Mouse (Mus musculus) limb, embryonic 15.5 days (tissue): ENCODE data around the gene Nrxn1. TPM values are rescaled to one million over a fixed set of nuclear protein-coding genes. Genes with fewer than 3 reads are reported as not detected.
"Not testable (repeated sequence)": the region's sequence is repeated elsewhere in the genome, so short reads cannot be mapped to it uniquely, and the experiment has no call there.

ENCODE experiments used
- ATAC-seq: fragments of 200-750 bp; cut with Nextera tagmentation; 2 replicates; pipeline ENCODE4 v1.8.0; 2017; ENCODE audit warnings: low read depth, moderate TSS enrichment; ENCODE audit not compliant: insufficient number of reproducible peaks, low FRiP score, low TSS enrichment
- H3K27ac ChIP-seq: fragments of 300-500 bp; sonication (generic); 2 replicates; pipeline ENCODE4 v1.5.1; 2015; ENCODE audit warnings: moderate library complexity, mild to moderate bottlenecking, inconsistent platforms
- H3K27me3 ChIP-seq: fragments of 300-500 bp; sonication (generic); 2 replicates; pipeline ENCODE4 v1.6.1; 2015; ENCODE audit warnings: inconsistent platforms
- H3K36me3 ChIP-seq: fragments of 300-500 bp; sonication (generic); 2 replicates; pipeline ENCODE4 v1.6.1; 2015; ENCODE audit warnings: inconsistent platforms
- H3K4me1 ChIP-seq: fragments of 300-500 bp; sonication (generic); 2 replicates; pipeline ENCODE4 v1.6.1; 2015; ENCODE audit warnings: inconsistent platforms
- H3K4me2 ChIP-seq: fragments of 300-500 bp; sonication (generic); 2 replicates; pipeline ENCODE4 v1.6.1; 2015; ENCODE audit warnings: mild to moderate bottlenecking, inconsistent platforms
- H3K4me3 ChIP-seq: fragments of 300-500 bp; sonication (generic); 2 replicates; pipeline ENCODE4 v1.5.1; 2015; ENCODE audit warnings: mild to moderate bottlenecking, inconsistent platforms
- H3K9ac ChIP-seq: fragments of 300-500 bp; sonication (generic); 2 replicates; pipeline ENCODE4 v1.6.1; 2015; ENCODE audit warnings: inconsistent platforms
- H3K9me3 ChIP-seq: fragments of 300-500 bp; sonication (generic); 2 replicates; pipeline ENCODE4 v1.6.1; 2016; ENCODE audit warnings: inconsistent platforms
- WGBS: fragments of 180-500 bp; shearing (Covaris S2); methylation state at CpG from one replicate; pipeline ENCODE4 v1.1.7; 2015; 5-methylcytosine and 5-hydroxymethylcytosine counted together
- polyA plus RNA-seq: library from polyadenylated mRNA; unstranded; fragments of >200 nt; fragmentation: Nextera tagmentation; extraction: Ambion mirVana; gene quantifications from 2 replicates; pipeline ENCODE4 v1.2.1, GENCODE M21; 2015

The Nrxn1 gene
- polyA plus RNA-seq, 1 experiment from 2014 or later, result 12.4 TPM

- no peaks in the 10 kb centered on the region for H3K27me3 ChIP-seq
- H3K4me1 ChIP-seq, result no peaks in the 10 kb centered on the region
- ATAC-seq, result no peak
- H3K9me3 ChIP-seq, result no peaks in the 10 kb centered on the region
- WGBS, result 35% methylated on average over 1 of the region's 1 CpGs
- H3K27ac ChIP-seq, result no peak overlapping the region
- H3K4me2 ChIP-seq, result no peak overlapping the region
- H3K4me3 ChIP-seq, result no peak overlapping the region
- H3K36me3 ChIP-seq, result no peaks in the 10 kb centered on the region
- no peak overlapping the region for H3K9ac ChIP-seq
Observed at GRCm38 (mm10) chr17:90252196-90252595, 840.7 kb downstream of the Nrxn1 start.

DNA sequence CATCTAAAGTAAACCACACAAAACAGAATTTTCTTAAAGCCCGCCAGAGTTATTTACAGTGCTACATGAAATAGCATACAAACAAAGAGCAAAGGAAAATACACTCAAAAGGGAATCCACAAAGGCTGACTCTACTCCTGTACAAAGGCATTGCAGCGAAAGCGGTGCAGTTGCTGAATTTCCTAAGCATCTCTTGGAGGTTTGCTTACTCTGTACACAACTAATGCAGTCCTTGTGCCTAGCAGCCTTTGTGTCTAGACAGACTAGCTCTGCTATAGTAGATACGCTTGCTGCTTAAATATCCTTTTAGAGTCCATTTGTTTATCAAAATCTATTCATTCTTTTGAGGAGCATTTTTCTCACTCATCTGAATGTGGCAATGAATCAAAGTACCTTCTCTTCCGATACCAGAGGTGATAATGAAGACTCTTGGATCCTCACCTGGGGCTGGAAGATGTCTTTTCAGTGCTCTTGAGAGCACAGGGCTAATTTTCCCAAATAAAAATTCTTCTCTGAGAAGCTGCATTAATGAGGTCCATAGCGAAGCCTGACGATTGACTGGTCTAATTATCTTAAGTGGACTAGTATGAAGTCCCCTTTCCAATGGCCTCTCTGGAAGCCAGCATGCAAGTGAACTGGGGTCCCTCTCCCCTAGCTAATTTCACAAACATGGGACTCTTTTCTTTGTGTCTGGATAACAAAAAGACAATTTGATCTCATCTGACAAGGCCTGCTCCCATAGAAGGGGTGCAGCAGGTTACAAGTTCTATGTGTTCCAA lies 845.6 kb downstream of the Nrxn1 start:
- WGBS, result 83% methylated on average over 7 of the region's 7 CpGs
- ATAC-seq, result no peak

GRCm38 (mm10) chr17:90244339-90244738 lies 848.5 kb downstream of the Nrxn1 start:
- H3K4me2 ChIP-seq, result no peak overlapping the region

More for the DNA sequence above, 845.6 kb downstream of the Nrxn1 start:
- H3K4me1 ChIP-seq, result no peaks in the 10 kb centered on the region
- no peak overlapping the region for H3K4me2 ChIP-seq
- H3K9me3 ChIP-seq, result no peaks in the 10 kb centered on the region
- no peak overlapping the region for H3K27ac ChIP-seq
- H3K27me3 ChIP-seq, result no peaks in the 10 kb centered on the region
- no peak overlapping the region for H3K4me3 ChIP-seq
- H3K36me3 ChIP-seq, result no peaks in the 10 kb centered on the region
- no peak overlapping the region for H3K9ac ChIP-seq

DNA sequence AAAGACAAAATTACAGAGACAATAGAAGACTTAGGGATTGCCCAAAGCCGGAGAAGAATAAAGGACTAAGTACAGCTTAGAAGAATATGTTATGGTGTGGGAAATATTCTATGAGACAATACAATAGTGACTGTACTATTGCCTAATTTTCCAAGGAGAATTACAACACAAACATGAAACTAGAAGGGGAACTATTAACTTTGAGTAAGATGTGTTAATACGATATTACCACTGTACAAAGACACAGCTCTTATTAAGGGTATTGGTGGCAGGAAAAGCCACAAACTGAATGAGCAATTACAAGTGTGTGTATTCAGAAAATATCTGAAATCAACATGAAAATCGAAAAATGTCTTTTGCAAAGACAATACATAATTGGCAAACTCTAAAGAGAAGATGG lies 853.9 kb downstream of the Nrxn1 start:
- H3K27me3 ChIP-seq, result no peaks in the 10 kb centered on the region
- no peak overlapping the region for H3K4me3 ChIP-seq
- no peaks in the 10 kb centered on the region for H3K9me3 ChIP-seq
- no peaks in the 10 kb centered on the region for H3K4me1 ChIP-seq
- 78% methylated on average over 3 of the region's 3 CpGs for WGBS
- no peak overlapping the region for H3K27ac ChIP-seq
- H3K36me3 ChIP-seq, result no peaks in the 10 kb centered on the region
- no peak for ATAC-seq
- no peak overlapping the region for H3K9ac ChIP-seq
- no peak overlapping the region for H3K4me2 ChIP-seq

More at GRCm38 (mm10) chr17:90244339-90244738, 848.5 kb downstream of the Nrxn1 start:
- Histone ChIP-seq H3K9ac (no peak overlapping the region), H3K27me3 (no peaks in the 10 kb centered on the region), H3K9me3 (no peaks in the 10 kb centered on the region), H3K4me1 (no peaks in the 10 kb centered on the region), H3K4me3 (no peak overlapping the region), H3K36me3 (no peaks in the 10 kb centered on the region), H3K27ac (no peak overlapping the region)
- WGBS, result 63% methylated on average over 2 of the region's 2 CpGs
- no peak for ATAC-seq

DNA sequence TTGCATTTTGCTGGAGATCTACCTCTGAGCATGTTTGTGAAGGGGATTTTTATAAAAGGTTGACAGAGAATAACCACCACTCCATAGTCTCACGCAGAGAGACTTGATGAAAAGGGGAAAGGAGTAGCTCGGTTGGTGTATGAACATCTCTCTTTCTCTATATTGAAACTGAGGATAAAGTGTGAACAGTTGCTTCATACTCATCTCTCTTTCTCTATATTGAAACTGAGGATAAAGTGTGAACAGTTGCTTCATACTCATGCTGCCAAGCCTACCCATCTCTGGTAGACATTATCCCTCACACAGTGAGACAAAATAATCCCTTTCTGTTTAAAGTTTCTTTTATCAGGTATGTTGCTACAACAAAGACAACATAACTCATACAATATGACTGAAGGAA lies 854.4 kb downstream of the Nrxn1 start:
- H3K36me3 ChIP-seq, result no peaks in the 10 kb centered on the region
- no peak overlapping the region for H3K4me3 ChIP-seq
- no peaks in the 10 kb centered on the region for H3K9me3 ChIP-seq
- H3K27me3 ChIP-seq, result no peaks in the 10 kb centered on the region
- no peak for ATAC-seq
- no peak overlapping the region for H3K9ac ChIP-seq
- 91% methylated on average over 2 of the region's 2 CpGs for WGBS
- no peak overlapping the region for H3K27ac ChIP-seq
- no peak overlapping the region for H3K4me2 ChIP-seq
- H3K4me1 ChIP-seq, result no peaks in the 10 kb centered on the region

GRCm38 (mm10) chr17:90235674-90236073 lies 857.2 kb downstream of the Nrxn1 start:
- not testable (repeated sequence) for H3K4me2 ChIP-seq, H3K9me3 ChIP-seq, ATAC-seq, H3K4me3 ChIP-seq, H3K27ac ChIP-seq, H3K36me3 ChIP-seq, H3K27me3 ChIP-seq, H3K9ac ChIP-seq, H3K4me1 ChIP-seq
- WGBS, result 88% methylated on average over 1 of the region's 1 CpGs

- Histone ChIP-seq H3K9ac (no peak overlapping the region), H3K27me3 (no peaks in the 10 kb centered on the region), H3K4me3 (no peak overlapping the region), H3K4me2 (no peak overlapping the region), H3K9me3 (no peaks in the 10 kb centered on the region), H3K36me3 (no peaks in the 10 kb centered on the region), H3K4me1 (no peaks in the 10 kb centered on the region), H3K27ac (no peak overlapping the region)
- WGBS, result 78% methylated on average over 2 of the region's 2 CpGs
- ATAC-seq, result no peak
Observed at GRCm38 (mm10) chr17:90234806-90235205, 858.1 kb downstream of the Nrxn1 start.

DNA sequence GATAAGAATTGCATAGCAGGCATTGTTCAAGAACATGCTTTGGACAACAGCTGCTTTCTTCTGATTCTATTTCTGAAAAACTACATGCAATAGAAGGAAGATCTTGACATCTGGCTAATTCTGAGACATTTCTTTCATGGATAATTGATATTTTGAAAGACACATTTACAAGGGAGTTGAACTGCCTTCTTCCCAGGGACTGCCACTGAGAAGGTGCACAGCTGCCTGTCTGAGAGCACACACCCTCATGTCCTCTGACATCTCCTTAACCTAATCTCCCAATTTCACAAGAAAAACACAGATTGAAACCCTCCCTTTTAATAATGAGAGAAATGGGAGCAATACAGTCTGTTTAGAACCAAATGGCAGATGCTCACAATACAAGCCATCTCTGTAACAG lies 884.3 kb downstream of the Nrxn1 start:
- Histone ChIP-seq H3K4me2 (no peak overlapping the region), H3K27me3 (no peaks in the 10 kb centered on the region), H3K9me3 (no peaks in the 10 kb centered on the region), H3K4me3 (no peak overlapping the region), H3K4me1 (no peaks in the 10 kb centered on the region), H3K9ac (no peak overlapping the region), H3K36me3 (no peaks in the 10 kb centered on the region), H3K27ac (no peak overlapping the region)
- no peak for ATAC-seq

DNA sequence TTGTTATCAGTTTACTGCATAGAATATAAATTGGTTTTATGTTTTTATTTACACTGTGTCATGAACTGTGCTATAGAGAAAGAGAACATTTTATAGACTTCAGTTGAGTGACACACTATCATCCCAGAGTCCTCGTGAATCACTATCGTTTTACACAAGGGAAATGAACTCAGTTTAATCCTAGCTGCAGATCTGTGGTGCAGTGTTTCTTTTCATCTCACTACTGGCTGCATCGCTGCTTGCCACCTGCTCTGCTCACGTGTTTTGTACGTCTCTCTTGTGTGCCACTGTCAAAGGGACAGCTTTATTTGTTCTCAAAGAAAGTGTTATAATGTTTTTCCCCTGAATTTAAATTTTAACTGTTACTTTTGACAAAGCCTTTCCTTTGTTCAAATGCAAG lies 885.3 kb downstream of the Nrxn1 start:
- no peak for ATAC-seq
- Histone ChIP-seq H3K4me1 (no peaks in the 10 kb centered on the region), H3K9ac (no peak overlapping the region), H3K27me3 (no peaks in the 10 kb centered on the region), H3K27ac (no peak overlapping the region), H3K4me2 (no peak overlapping the region), H3K4me3 (no peak overlapping the region), H3K36me3 (no peaks in the 10 kb centered on the region), H3K9me3 (no peaks in the 10 kb centered on the region)
- WGBS, result 62% methylated on average over 5 of the region's 5 CpGs

- no peak for ATAC-seq
- Histone ChIP-seq H3K4me3 (no peak overlapping the region), H3K9ac (no peak overlapping the region), H3K27me3 (no peaks in the 10 kb centered on the region), H3K27ac (no peak overlapping the region), H3K4me2 (no peak overlapping the region), H3K4me1 (no peaks in the 10 kb centered on the region), H3K36me3 (no peaks in the 10 kb centered on the region), H3K9me3 (no peaks in the 10 kb centered on the region)
Observed at GRCm38 (mm10) chr17:90203993-90204392, 888.9 kb downstream of the Nrxn1 start.

DNA sequence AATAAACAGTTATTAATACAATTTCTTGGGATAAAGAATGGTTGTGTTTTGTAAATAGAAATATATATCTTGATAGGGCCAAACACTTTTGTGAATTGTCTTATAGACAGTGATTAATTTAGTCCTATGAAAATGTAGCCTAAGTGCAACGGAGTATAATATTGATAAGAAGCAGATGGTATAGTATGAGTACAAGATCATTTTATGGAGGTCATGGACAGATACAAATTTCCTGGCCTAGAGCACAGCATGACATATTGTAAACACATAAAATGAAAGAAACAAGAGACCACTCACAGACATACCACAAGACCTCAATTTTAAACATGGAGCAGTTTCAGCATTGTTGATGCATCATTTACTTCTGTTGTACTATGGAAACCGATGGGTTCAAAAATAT lies 890.1 kb downstream of the Nrxn1 start:
- no peak overlapping the region for H3K4me2 ChIP-seq
- H3K4me1 ChIP-seq, result no peaks in the 10 kb centered on the region
- no peak overlapping the region for H3K9ac ChIP-seq
- no peaks in the 10 kb centered on the region for H3K9me3 ChIP-seq
- ATAC-seq, result no peak
- 66% methylated on average over 2 of the region's 2 CpGs for WGBS
- H3K36me3 ChIP-seq, result no peaks in the 10 kb centered on the region
- no peak overlapping the region for H3K4me3 ChIP-seq
- no peaks in the 10 kb centered on the region for H3K27me3 ChIP-seq
- no peak overlapping the region for H3K27ac ChIP-seq

DNA sequence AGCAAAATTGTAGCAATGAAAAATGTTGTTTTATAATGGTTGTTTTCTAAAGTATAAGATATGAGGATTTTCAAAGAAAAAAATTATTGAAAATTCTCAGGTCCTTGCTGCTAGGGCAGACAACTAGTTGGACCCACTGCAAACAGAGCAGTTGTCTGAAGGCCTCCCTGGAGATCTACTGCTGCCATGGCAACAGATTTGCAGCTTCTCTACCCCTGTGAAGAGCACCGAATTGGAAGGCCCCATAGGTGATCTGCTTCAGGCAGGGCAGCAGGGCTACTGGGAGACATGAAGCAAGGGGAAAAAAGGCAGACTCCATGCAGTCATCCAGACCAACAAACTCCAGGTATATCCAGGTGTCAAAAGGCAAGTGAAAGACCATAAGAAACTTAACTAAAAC lies 896.1 kb downstream of the Nrxn1 start:
- H3K4me3 ChIP-seq, result no peak overlapping the region
- H3K9ac ChIP-seq, result no peak overlapping the region
- no peak for ATAC-seq
- 21% methylated on average over 1 of the region's 1 CpGs for WGBS
- H3K4me2 ChIP-seq, result no peak overlapping the region
- no peaks in the 10 kb centered on the region for H3K27me3 ChIP-seq
- no peaks in the 10 kb centered on the region for H3K4me1 ChIP-seq
- no peaks in the 10 kb centered on the region for H3K36me3 ChIP-seq
- H3K9me3 ChIP-seq, result no peaks in the 10 kb centered on the region
- H3K27ac ChIP-seq, result no peak overlapping the region

GRCm38 (mm10) chr17:90141602-90142001 lies 951.3 kb downstream of the Nrxn1 start:
- H3K4me3 ChIP-seq, result no peak overlapping the region
- H3K27ac ChIP-seq, result no peak overlapping the region
- no peaks in the 10 kb centered on the region for H3K4me1 ChIP-seq
- 49% methylated on average over 4 of the region's 4 CpGs for WGBS
- no peak overlapping the region for H3K9ac ChIP-seq
- no peak for ATAC-seq
- no peak overlapping the region for H3K4me2 ChIP-seq
- H3K9me3 ChIP-seq, result no peaks in the 10 kb centered on the region
- no peaks in the 10 kb centered on the region for H3K27me3 ChIP-seq
- H3K36me3 ChIP-seq, result no peaks in the 10 kb centered on the region
